24 mouse cellular contexts compared by ENCODE assay signal in the genomic region with DNA sequence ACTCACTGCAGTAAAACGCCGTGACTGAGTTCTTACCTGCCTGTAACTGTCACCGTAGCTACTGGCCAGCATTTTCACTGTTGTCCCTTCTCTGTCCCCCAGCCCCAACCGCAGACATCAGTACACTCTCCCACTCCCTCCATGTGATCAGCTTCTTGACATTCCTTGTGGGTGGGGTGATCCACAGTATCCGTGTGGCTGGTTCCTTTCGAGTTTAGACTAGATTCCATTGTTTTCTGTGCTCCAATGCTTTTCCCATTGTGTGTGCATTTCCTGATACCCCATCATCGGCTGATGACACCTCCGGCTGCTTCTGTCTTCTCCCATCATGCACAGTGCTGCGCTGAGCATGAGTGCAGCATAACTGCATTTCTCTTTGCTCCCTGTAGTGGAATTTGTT. TPM values are rescaled to one million over a fixed set of nuclear protein-coding genes. Genes with fewer than 3 reads are reported as not detected.
DNase-seq lines count a peak whose midpoint lies in the region; ATAC-seq and TF ChIP-seq lines count a peak whose summit lies in the region.
"Had no signal": no experiment of that assay in that cellular context is flagged by ENCODE, and none has a peak within 500 bp of the region (broad histone marks: within the 10 kb centered on the region; RNA-seq: fewer than 3 reads in every experiment).

No protein-coding gene starts in this region.

- no peak overlapping the region for H3K4me2 ChIP-seq in forebrain, embryonic 15.5 days (replicated peaks)
- H3K4me2 ChIP-seq in kidney, postnatal 0 days (ENCODE audit: low read length) = no peak overlapping the region
- H3K4me2 ChIP-seq in forebrain, postnatal 0 days (ENCODE audit: low read depth) = no peak overlapping the region
- H3K4me2 ChIP-seq: hindbrain, embryonic 15.5 days; lung, embryonic 14.5 days; neural tube, embryonic 15.5 days; stomach, embryonic 15.5 days had no signal

- DNase-seq in forebrain, embryonic 10.5 days (ENCODE audit: extremely low spot score, low spot score) = no peak
- peak; percentile 31 for DNase-seq in kidney, postnatal 0 days (ENCODE audit: low spot score)
- DNase-seq in kidney, postnatal 14 days = no peak
- DNase-seq in ZHBTc4 (ENCODE audit: low read depth, low spot score) = peak; percentile 40
- DNase-seq in forebrain, postnatal 0 days = no peak
- no peak for DNase-seq in embryo, embryonic 11 days
- DNase-seq: adrenal gland, adult 2 months; adrenal gland, postnatal 36 days; cerebellum, adult 2 months; kidney, adult 11 months; liver; lung, embryonic 14.5 days; midbrain, embryonic 14.5 days; right cerebral cortex, postnatal 25 days had no signal

- no peaks in the 10 kb centered on the region for H3K9me3 ChIP-seq in forebrain, embryonic 15.5 days
- no peaks in the 10 kb centered on the region for H3K9me3 ChIP-seq in forebrain, embryonic 10.5 days
- H3K9me3 ChIP-seq in kidney, postnatal 0 days (replicated peaks; ENCODE audit: low read length) = no peaks in the 10 kb centered on the region
- no peaks in the 10 kb centered on the region for H3K9me3 ChIP-seq in forebrain, postnatal 0 days (ENCODE audit: low read length)
- H3K9me3 ChIP-seq: heart, embryonic 10.5 days; hindbrain, embryonic 10.5 days; hindbrain, embryonic 15.5 days; neural tube, embryonic 15.5 days; stomach, embryonic 15.5 days had no signal

- WGBS in forebrain, embryonic 15.5 days = 82% methylated on average over 9 of the region's 9 CpGs
- 86% methylated on average over 9 of the region's 9 CpGs for WGBS in forebrain, embryonic 10.5 days
- 84% methylated on average over 9 of the region's 9 CpGs for WGBS in kidney, postnatal 0 days
- WGBS in forebrain, postnatal 0 days = 83% methylated on average over 9 of the region's 9 CpGs

- peak; percentile 32; the same call in 1 of the 2 replicates for ATAC-seq in forebrain, embryonic 15.5 days (replicated peaks)
- no peak for ATAC-seq in kidney, postnatal 0 days (replicated peaks; ENCODE audit: low FRiP score, low read depth)
- ATAC-seq in forebrain, postnatal 0 days = 0 out of 2 replicates have a peak, but pooled peaks have one; percentile 47
- ATAC-seq: activated CD4-positive, CD25-positive, alpha-beta regulatory T cell, adult 4 months; CD4-positive, CD25-positive, alpha-beta regulatory T cell, adult 4 months; inflammation-experienced regulatory T-cells, adult 6 months had no signal

- no peak overlapping the region for H3K9ac ChIP-seq in forebrain, embryonic 15.5 days (replicated peaks)
- H3K9ac ChIP-seq in kidney, postnatal 0 days (ENCODE audit: low read depth, low read length) = no peak overlapping the region
- H3K9ac ChIP-seq in forebrain, postnatal 0 days = no peak overlapping the region
- H3K9ac ChIP-seq: hindbrain, embryonic 15.5 days; liver, embryonic 14.5 days; lung, embryonic 14.5 days; neural tube, embryonic 15.5 days; stomach, embryonic 15.5 days had no signal

- H3K27me3 ChIP-seq in forebrain, embryonic 15.5 days = no peaks in the 10 kb centered on the region
- H3K27me3 ChIP-seq in forebrain, embryonic 10.5 days (ENCODE audit: poor library complexity, severe bottlenecking) = no peaks in the 10 kb centered on the region
- H3K27me3 ChIP-seq in kidney, postnatal 0 days (ENCODE audit: insufficient read depth, low read length) = no peaks in the 10 kb centered on the region
- no peaks in the 10 kb centered on the region for H3K27me3 ChIP-seq in forebrain, postnatal 0 days (ENCODE audit: insufficient read depth, low read length)
- H3K27me3 ChIP-seq: hindbrain, embryonic 15.5 days; neural tube, embryonic 15.5 days; stomach, embryonic 15.5 days had no signal

- H3K36me3 ChIP-seq in forebrain, embryonic 15.5 days = no peaks in the 10 kb centered on the region
- peaks cover 33% of the 10 kb centered on the region for H3K36me3 ChIP-seq in forebrain, embryonic 10.5 days (replicated peaks)
- 0 out of 2 replicates have a peak, but pooled peaks cover 2% of the 10 kb centered on the region for H3K36me3 ChIP-seq in kidney, postnatal 0 days (ENCODE audit: insufficient read depth, low read length)
- H3K36me3 ChIP-seq in forebrain, postnatal 0 days (ENCODE audit: insufficient read depth) = 0 out of 2 replicates have a peak, but pooled peaks cover 3% of the 10 kb centered on the region
- H3K36me3 ChIP-seq: heart, embryonic 10.5 days; hindbrain, embryonic 15.5 days; neural tube, embryonic 15.5 days; stomach, embryonic 15.5 days had no signal

- peaks cover 6% of the 10 kb centered on the region for H3K4me1 ChIP-seq in forebrain, embryonic 15.5 days
- peaks cover 16% of the 10 kb centered on the region for H3K4me1 ChIP-seq in forebrain, embryonic 10.5 days
- H3K4me1 ChIP-seq in kidney, postnatal 0 days (replicated peaks; ENCODE audit: insufficient read depth, low read length) = 0 out of 2 replicates have a peak, but pooled peaks cover 3% of the 10 kb centered on the region
- no peaks in the 10 kb centered on the region for H3K4me1 ChIP-seq in forebrain, postnatal 0 days (ENCODE audit: insufficient read depth)
- H3K4me1 ChIP-seq: stomach, embryonic 15.5 days had no signal

- H3K4me3 ChIP-seq in forebrain, embryonic 15.5 days = no peak overlapping the region
- no peak overlapping the region for H3K4me3 ChIP-seq in forebrain, embryonic 10.5 days
- H3K4me3 ChIP-seq in kidney, postnatal 0 days (replicated peaks; ENCODE audit: low read depth, low read length) = no peak overlapping the region
- H3K4me3 ChIP-seq in forebrain, postnatal 0 days (ENCODE audit: low read depth, low read length) = no peak overlapping the region
- H3K4me3 ChIP-seq: heart, embryonic 10.5 days; hindbrain, embryonic 10.5 days; hindbrain, embryonic 15.5 days; neural tube, embryonic 15.5 days; stomach, embryonic 15.5 days had no signal

- no peak overlapping the region for H3K27ac ChIP-seq in forebrain, embryonic 15.5 days (replicated peaks)
- no peak overlapping the region for H3K27ac ChIP-seq in forebrain, embryonic 10.5 days
- H3K27ac ChIP-seq in kidney, postnatal 0 days = no peak overlapping the region
- H3K27ac ChIP-seq in forebrain, postnatal 0 days (ENCODE audit: low read depth, low read length) = no peak overlapping the region
- H3K27ac ChIP-seq: heart, embryonic 10.5 days; hindbrain, embryonic 10.5 days; hindbrain, embryonic 15.5 days; liver, embryonic 14.5 days; neural tube, embryonic 15.5 days; stomach, embryonic 15.5 days had no signal

- TF ChIP-seq CTCF in kidney, postnatal 0 days (IDR thresholded peaks at IDR 0.05; ENCODE audit: low read depth) = no peak
- TF ChIP-seq CTCF in forebrain, postnatal 0 days (IDR thresholded peaks at IDR 0.05; ENCODE audit: low read depth) = no peak

RNA-seq across cellular contexts. Expression of a gene that starts 23.5 kb away (rescaled TPM):
- 3.9 and 4.0 TPM in 2 replicates for polyA plus RNA-seq in forebrain, embryonic 15.5 days (2015; fragmentation: Nextera tagmentation; extraction: Ambion mirVana)
- 5.4 and 6.2 TPM in 2 replicates for polyA plus RNA-seq in forebrain, embryonic 10.5 days (2016; fragmentation: Nextera tagmentation; extraction: Ambion mirVana)
- polyA plus RNA-seq in kidney, postnatal 0 days (2015; fragmentation: Nextera tagmentation; extraction: Ambion mirVana) = 18.3 and 19.9 TPM in 2 replicates
- 1.5 and 4.5 TPM in 2 replicates for total RNA-seq in forebrain, postnatal 0 days (2014; rRNA removed)
- 4.0 and 4.4 TPM in 2 replicates for polyA plus RNA-seq in forebrain, postnatal 0 days (2015; fragmentation: Nextera tagmentation; extraction: Ambion mirVana)

Comparison
In these comparisons a context has a peak if more than half of its experiments do, and no peak if none do; other contexts are left out.
1. DNase-seq: peak in kidney, postnatal 0 days (single experiment) and ZHBTc4 (single experiment); none in forebrain, embryonic 10.5 days (single experiment), kidney, postnatal 14 days (single experiment), forebrain, postnatal 0 days (single experiment) and embryo, embryonic 11 days (single experiment).